8 mouse cellular contexts compared by ENCODE assay signal in the genomic region with DNA sequence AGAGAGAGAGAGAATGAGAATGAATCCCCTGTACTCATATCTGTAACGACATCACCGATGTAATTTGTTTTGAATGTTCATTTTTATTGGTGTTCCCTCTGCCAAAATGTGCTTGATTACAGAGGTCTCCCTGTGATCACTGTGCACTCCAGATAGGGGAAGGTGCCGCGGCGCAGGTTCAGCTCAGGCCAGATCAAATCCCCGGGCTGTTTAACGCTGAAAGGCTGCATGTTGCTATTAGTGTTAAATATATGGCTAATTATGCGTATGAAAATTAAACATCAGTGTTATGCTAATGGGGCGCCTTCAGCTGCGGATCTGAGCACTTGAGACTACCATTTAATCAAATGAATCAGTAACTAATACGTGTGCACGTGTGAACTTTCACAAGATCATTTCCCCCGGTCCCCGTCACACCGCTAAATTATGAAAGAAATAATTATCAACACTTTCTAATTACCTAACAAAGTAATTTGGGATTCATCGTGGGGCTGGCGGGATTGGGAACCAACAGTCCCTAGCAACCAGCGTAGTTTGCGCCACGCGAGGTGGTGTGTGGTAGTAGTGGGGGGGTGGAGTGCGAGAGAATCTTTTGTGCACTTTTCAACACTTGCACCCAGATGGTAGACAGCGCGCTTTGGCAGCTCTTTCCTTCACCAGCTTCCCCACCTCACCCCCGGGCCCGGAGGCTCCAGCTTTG. TPM values are rescaled to one million over a fixed set of nuclear protein-coding genes. Genes with fewer than 3 reads are reported as not detected.
DNase-seq lines count a peak whose midpoint lies in the region; ATAC-seq lines count a peak whose summit lies in the region.

TSS of gene Dlx1 (plus strand) at position 100 of the 700 bp plus-strand sequence.

- H3K27ac ChIP-seq in hindbrain, embryonic 12.5 days = peak within 1 kb of the TSS; percentile 36; the same call in 1 of the 2 replicates
- H3K27ac ChIP-seq in liver, embryonic 13.5 days = no peak within 1 kb of the TSS

- WGBS in hindbrain, embryonic 12.5 days = 2% methylated on average over 26 of the region's 26 CpGs
- 2% methylated on average over 26 of the region's 26 CpGs for WGBS in liver, embryonic 13.5 days (ENCODE audit: insufficient replicate concordance)

- H3K27me3 ChIP-seq in hindbrain, embryonic 12.5 days = peaks cover 97% of the 10 kb centered on the region
- peaks cover 99% of the 10 kb centered on the region for H3K27me3 ChIP-seq in liver, embryonic 13.5 days

- DNase-seq in layer of hippocampus, adult 8-10 months (ENCODE audit: low spot score in 2 of 2) = no peak
- DNase-seq in layer of hippocampus, adult 9-10 months (ENCODE audit: low spot score) = no peak
- peak; percentile 43 for DNase-seq in embryo, embryonic 11 days
- no peak for DNase-seq in liver, embryonic 13.5 days
- DNase-seq in MN1 (ENCODE audit: low spot score) = no peak
- no peak for DNase-seq in urinary bladder, adult 18-20 months (ENCODE audit: low spot score in 2 of 2)

- no peak for ATAC-seq in hindbrain, embryonic 12.5 days (ENCODE audit: low FRiP score)
- no peak for ATAC-seq in liver, embryonic 13.5 days (ENCODE audit: low read depth)
- ATAC-seq in cerebellum, adult (ENCODE audit: insufficient number of reproducible peaks, low FRiP score, low TSS enrichment) = no peak

- peak within 1 kb of the TSS; percentile 76 for H3K4me2 ChIP-seq in hindbrain, embryonic 12.5 days (replicated peaks)
- peak within 1 kb of the TSS; percentile 77 for H3K4me2 ChIP-seq in liver, embryonic 13.5 days

- peaks cover 14% of the 10 kb centered on the region for H3K4me1 ChIP-seq in hindbrain, embryonic 12.5 days
- peaks cover 33% of the 10 kb centered on the region for H3K4me1 ChIP-seq in liver, embryonic 13.5 days (replicated peaks)

- peak within 1 kb of the TSS; percentile 41 for H3K4me3 ChIP-seq in hindbrain, embryonic 12.5 days
- H3K4me3 ChIP-seq in liver, embryonic 13.5 days (replicated peaks) = peak within 1 kb of the TSS; percentile 55

- H3K9me3 ChIP-seq in hindbrain, embryonic 12.5 days (replicated peaks) = no peaks in the 10 kb centered on the region
- H3K9me3 ChIP-seq in liver, embryonic 13.5 days (replicated peaks) = no peaks in the 10 kb centered on the region

- H3K9ac ChIP-seq in hindbrain, embryonic 12.5 days = peak within 1 kb of the TSS; percentile 44
- H3K9ac ChIP-seq in liver, embryonic 13.5 days = no peak within 1 kb of the TSS

- H3K36me3 ChIP-seq in hindbrain, embryonic 12.5 days = no peaks in the 10 kb centered on the region
- H3K36me3 ChIP-seq in liver, embryonic 13.5 days = no peaks in the 10 kb centered on the region

RNA-seq across cellular contexts. Expression of gene Dlx1, which starts in this region (rescaled TPM):
- 10 to 100 TPM; 14.0 to 16.3 (median 15.2) TPM for total RNA-seq in layer of hippocampus, adult 8-10 months (2022)
- 8.3 and 10.1 TPM in 2 replicates for polyA plus RNA-seq in hindbrain, embryonic 12.5 days (2016; fragmentation: Nextera tagmentation; extraction: Ambion mirVana)
- 0.07 TPM in 1 of 2 replicates, not detected in the other for polyA plus RNA-seq in liver, embryonic 13.5 days (2015; fragmentation: Nextera tagmentation; extraction: Ambion mirVana)
